Mouse (Mus musculus): ENCODE results near the gene Kitl.

Kitl gene

GRCm38 (mm10) chr10:100124452-100124851 lies 109.0 kb downstream of the Kitl start:
- peak; percentile 54 for DNase-seq (ENCODE audit: low read depth, low spot score)

- peak; percentile 49 for DNase-seq (ENCODE audit: low read depth, low spot score)
These were observed 112.7 kb downstream of the Kitl start for GRCm38 (mm10) chr10:100127837-100128743.

GRCm38 (mm10) chr10:100131657-100132056 lies 116.2 kb downstream of the Kitl start:
- no peak for DNase-seq (ENCODE audit: low read depth, low spot score)

- DNase-seq (ENCODE audit: low read depth, low spot score), result no peak
These were observed 116.9 kb downstream of the Kitl start for GRCm38 (mm10) chr10:100132304-100132703.

GRCm38 (mm10) chr10:100138552-100138951 lies 123.1 kb downstream of the Kitl start:
- DNase-seq (ENCODE audit: low read depth, low spot score), result no peak

- no peak for DNase-seq (ENCODE audit: low read depth, low spot score)
These were observed 132.7 kb downstream of the Kitl start for GRCm38 (mm10) chr10:100148123-100148522.
